Comparison of ENCODE assay signal across 9 mouse cellular contexts in genomic region chr15:62127602-62128158, GRCm38 (mm10).
DNase-seq lines count a peak whose midpoint lies in the region; ATAC-seq lines count a peak whose summit lies in the region.
"Had no signal": no experiment of that assay in that cellular context is flagged by ENCODE, and none has a peak within 500 bp of the region (broad histone marks: within the 10 kb centered on the region; RNA-seq: fewer than 3 reads in every experiment).

No protein-coding gene starts in this region.

- no peaks in the 10 kb centered on the region for H3K27me3 ChIP-seq in liver, embryonic 11.5 days (replicated peaks; ENCODE audit: control insufficient read depth, insufficient read depth, low read length)
- H3K27me3 ChIP-seq: limb, embryonic 15.5 days had no signal

- no peak overlapping the region for H3K4me2 ChIP-seq in liver, embryonic 11.5 days
- H3K4me2 ChIP-seq: limb, embryonic 15.5 days had no signal

- peaks cover 41% of the 10 kb centered on the region for H3K4me1 ChIP-seq in liver, embryonic 11.5 days (replicated peaks; ENCODE audit: control insufficient read depth, insufficient read depth, low read length)

- 42% methylated on average over 11 of the region's 11 CpGs for WGBS in liver, embryonic 11.5 days

- ATAC-seq in frontal cortex, adult (ENCODE audit: low TSS enrichment) = 0 out of 2 replicates have a peak, but pooled peaks have one; percentile 29
- ATAC-seq in liver, embryonic 11.5 days (replicated peaks; ENCODE audit: low FRiP score) = no peak

- DNase-seq in frontal cortex, postnatal 14 days (ENCODE audit: low spot score in 2 of 2) = no peak
- peak; percentile 30 for DNase-seq in R1 (ENCODE audit: low read depth, low spot score)
- DNase-seq in gastrocnemius, postnatal 25 days = peak; percentile 21
- no peak for DNase-seq in liver, embryonic 11.5 days (ENCODE audit: low spot score)
- no peak for DNase-seq in B cell, adult 2 months
- DNase-seq in thymus, postnatal 10 days (ENCODE audit: low spot score in 2 of 2) = no peak
- DNase-seq in cerebellum, postnatal 36 days = no peak

- H3K9ac ChIP-seq in liver, embryonic 11.5 days (ENCODE audit: low read depth, low read length) = no peak overlapping the region
- H3K9ac ChIP-seq: limb, embryonic 15.5 days had no signal

- no peaks in the 10 kb centered on the region for H3K36me3 ChIP-seq in liver, embryonic 11.5 days (ENCODE audit: control insufficient read depth, insufficient read depth, low read length)
- H3K36me3 ChIP-seq: limb, embryonic 15.5 days had no signal

- no peak overlapping the region for H3K4me3 ChIP-seq in liver, embryonic 11.5 days (ENCODE audit: low read depth, low read length)
- H3K4me3 ChIP-seq: limb, embryonic 15.5 days had no signal

- no peaks in the 10 kb centered on the region for H3K9me3 ChIP-seq in liver, embryonic 11.5 days (ENCODE audit: control insufficient read depth, low read length)
- H3K9me3 ChIP-seq: limb, embryonic 15.5 days had no signal

- H3K27ac ChIP-seq in liver, embryonic 11.5 days (ENCODE audit: low read depth, low read length) = 0 out of 2 replicates have a peak overlapping the region, but pooled peaks have one; percentile 10
- H3K27ac ChIP-seq: limb, embryonic 15.5 days had no signal

Comparison
In these comparisons a context has a peak if more than half of its experiments do, and no peak if none do; other contexts are left out.
1. DNase-seq: peak in R1 (single experiment) and gastrocnemius, postnatal 25 days (single experiment); none in frontal cortex, postnatal 14 days (0 of 2), liver, embryonic 11.5 days (single experiment), B cell, adult 2 months (0 of 2), thymus, postnatal 10 days (0 of 2) and cerebellum, postnatal 36 days (0 of 2).